Mouse (Mus musculus) layer of hippocampus, adult 8-10 months (tissue): ENCODE measurements around the gene Nfib. TPM values are rescaled to one million over a fixed set of nuclear protein-coding genes. Genes with fewer than 3 reads are reported as not detected.

ENCODE experiments used
- DNase-seq, 2 experiments: peaks; one replicate each; pipeline ENCODE4 v3.0.0; 2022; ENCODE audit warnings: low spot score in 2 of 2
- total RNA-seq, 4 experiments: library from RNA; stranded (reverse); gene quantifications; 2 replicates each; pipeline ENCODE4 v1.2.4; 2022

Nfib gene
- total RNA-seq, 4 experiments from 2014 or later = 125 to 165 (median 149) TPM

DNA sequence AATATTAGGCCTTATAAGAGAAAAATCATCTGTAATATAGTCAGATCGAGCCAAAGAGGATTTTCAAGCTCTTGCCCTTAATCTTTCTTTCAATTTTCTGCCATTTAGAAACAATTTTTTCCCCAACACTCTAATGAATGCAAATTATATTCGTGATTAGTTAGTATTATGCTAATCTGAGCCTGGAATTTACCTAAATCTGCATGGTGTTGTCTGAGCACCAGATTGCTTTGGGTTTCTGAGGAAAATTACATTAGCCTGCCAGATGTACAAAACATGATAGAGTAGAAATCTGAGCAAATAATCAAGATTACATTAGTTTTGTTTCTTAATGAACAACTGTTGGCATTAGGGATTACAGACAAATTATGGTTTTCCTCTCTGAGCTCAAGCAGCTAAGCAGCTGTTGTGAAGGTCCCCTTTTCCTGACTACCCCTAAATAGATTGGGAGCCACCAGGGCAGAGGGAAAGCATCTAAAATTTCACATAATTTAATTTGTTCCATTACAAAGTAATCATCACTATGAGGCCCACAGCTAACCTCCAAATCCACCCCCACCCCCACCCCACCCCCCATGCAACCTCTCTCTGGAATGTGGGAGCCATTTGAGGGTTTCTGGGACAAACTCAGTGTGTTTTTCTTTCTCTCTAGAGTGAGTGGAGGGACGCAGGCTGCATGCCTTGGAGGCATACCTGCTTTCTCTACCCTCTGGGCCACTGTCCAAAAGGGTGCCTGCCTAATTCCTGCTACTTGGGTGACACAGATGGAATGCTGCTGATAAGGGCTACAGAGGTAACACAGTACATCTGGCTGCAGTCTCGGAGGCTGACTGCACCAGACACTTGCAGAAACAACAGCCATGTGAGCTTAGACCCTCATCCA, 14.2 kb downstream of the Nfib start:
- DNase-seq = no peak

DNA sequence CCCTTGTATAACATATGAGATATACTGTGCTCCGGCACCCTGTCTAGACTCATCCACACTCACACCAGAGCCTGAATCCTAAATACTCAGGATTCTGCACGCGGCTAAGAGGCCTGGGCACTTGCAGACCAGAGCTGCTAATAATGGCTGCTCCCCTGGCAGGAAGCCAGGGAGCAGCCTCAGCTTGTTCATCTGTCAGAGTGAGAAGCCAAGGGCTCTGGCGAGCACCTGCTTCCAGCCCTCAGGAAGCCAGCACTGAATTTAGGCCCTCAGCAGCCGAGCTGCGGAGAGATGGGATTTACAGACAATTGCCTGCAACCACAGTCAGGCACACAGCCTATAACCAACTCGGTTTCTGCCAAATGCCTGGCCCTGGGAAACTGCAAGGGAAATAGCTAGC, 15.3 kb downstream of the Nfib start:
- peak; percentile 35 to 40 for DNase-seq

DNA sequence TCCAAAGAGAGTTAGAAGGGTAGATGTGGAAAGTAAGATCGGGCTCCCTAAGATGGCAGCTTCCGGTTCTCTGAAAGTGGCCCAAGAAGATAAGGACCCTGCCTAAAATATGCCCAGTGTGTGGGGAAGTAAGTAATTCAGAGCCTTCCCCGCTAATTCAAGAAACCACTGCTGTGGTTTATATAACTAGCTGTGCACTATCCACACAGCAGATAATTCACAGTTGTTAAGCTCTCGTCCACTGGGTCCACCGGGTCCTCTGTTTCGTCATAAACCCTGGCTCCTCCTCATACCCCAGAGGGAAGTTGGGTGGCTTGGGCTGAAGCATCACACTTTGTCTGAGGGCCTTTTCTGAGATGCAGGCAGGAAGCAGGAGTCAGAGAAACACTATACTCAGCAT, 19.5 kb downstream of the Nfib start:
- DNase-seq = no peak

DNA sequence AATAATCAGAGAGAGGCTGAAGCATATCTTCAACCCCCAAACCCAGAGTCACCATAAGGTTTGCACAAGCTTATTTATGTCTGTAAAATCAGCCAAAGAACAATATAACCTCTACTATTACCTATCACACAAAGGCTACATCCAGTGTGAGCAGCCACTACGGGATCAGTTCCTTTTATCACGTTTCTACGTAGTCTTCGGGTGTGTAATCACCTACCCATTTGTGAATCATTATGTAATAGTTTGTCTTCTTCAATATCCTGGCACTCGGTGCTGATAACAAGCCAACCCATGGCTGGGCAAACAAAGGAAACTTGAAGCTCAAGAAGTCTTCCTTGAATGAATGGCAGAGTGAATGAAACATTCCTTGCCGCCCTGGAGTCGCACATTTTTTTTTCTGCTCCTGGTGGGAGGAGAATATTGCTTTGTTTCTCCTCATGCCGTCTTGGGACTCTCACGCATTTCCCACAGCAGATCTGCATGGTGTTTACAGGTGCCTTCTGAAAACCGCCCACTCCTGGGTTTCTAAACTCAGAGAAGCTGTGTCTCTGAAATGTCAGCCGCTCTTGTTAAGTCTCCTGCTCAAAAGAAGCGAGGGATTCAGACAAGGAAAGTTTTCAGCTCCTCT, 21.3 kb downstream of the Nfib start:
- DNase-seq = peak in 1 of 2 experiments; percentile 8

DNA sequence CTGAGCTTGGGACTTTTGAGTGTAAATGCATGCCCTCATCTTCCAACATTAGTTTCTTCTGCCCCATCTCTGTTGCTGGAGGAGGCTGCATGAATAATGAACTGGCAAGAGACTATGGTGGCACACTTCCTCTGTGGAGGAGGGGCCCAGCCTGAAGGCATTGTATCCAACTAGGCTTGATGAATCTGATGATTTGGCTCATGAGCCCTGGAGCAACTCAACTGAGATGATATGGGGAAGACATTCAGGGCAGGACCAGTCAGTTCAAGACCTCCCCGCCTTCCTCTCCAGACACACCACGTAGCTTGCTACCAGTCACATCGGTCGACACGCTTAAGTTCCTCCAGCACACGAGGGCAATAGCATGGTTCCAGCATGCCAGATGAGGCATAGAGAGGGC, 22.0 kb downstream of the Nfib start:
- DNase-seq = no peak

DNA sequence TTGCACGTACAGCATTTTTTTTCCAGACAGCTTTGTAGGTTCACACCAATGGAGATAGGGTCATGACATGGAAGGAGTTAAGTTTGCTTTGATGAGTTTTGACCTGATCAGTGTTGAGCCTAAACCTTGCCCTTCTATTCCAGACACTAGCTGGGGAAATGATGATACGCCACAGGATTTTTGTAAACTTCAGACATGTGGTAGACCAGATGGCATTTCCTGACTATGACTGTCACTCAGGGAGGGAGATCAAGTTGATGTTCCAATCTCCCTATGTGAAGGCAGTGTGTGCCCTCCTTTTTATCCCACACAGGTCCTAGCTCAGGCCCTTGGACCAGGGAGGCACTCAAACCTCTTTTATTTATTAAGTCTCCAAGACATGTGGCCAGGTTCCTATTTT, 29.4 kb downstream of the Nfib start:
- DNase-seq = peak in 1 of 2 experiments; percentile 29

DNA sequence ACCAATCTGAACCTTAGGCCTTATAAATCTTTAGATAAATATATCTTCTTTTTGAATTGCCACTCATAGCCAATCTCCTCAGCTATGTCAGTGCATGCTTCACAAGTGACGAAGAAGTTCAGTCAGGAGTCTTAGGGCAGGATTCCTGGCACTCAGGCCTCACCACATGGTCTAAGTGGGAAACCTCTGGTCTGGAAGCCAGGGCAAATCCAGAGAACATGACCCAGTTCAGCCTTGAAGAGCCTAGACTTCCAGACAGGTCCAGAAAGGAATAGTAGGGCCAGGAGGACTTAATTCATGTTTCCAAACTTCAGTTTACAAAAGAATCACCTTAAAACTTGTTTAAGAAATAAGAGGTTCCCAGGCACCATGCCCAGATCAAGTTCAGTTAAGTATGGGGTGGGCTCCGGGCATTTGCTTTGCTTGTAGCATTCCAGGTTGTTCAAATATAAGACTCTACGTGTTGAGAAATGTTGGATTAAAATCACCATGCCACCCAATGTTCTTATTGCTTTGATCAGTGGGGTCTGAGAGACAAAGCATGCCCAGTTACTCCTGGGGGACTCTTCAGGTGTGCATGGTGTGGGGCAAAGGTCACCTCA, 38.2 kb downstream of the Nfib start:
- no peak for DNase-seq

DNA sequence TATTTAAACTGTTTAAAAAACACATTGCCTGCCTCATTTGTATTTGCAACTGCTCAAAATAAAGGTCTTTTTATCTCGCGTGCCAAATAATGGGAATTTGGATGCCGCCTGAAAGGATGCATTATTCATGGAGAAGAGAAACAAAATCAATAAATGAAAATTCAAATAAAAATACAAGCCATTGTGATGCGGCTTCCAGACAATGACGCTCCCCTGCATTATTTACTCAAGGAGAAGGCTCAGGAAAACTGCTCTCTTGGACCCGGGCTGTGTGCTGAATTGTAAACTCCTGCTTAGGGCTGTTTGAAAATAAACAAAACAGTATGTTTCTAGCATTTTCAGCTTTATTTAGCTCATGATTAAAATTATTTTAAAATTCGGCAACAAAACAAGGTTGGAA, 41.1 kb downstream of the Nfib start:
- no peak for DNase-seq

DNA sequence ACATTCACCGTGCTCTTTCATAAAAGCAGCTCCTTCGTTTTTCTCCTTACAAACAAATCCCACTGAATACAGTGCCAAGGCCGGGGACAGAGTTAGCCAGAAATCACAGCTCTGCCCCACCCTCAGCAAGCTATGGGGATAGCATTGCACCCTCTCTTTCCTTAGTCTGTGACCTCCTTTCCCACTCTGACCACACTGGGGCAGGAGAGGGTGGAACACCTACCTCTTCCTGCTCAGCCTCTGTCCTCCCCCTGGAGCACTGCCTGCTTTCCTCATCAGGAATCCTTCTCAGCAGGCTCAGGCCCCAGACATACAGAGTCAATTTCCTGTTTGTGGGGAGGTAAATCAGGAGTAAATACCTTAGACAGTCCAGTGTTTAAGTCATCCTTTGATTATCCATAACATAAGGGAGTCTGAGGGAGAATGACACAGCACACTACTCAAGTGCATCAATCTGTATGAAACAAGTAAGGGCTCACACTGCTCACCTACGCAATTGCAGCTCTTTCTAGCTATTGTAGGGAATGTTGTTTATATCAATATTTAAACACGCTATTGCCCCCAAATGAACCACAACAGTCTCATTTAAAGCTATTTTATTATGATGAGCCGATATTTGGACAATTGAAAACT, 41.7 kb downstream of the Nfib start:
- no peak for DNase-seq

DNA sequence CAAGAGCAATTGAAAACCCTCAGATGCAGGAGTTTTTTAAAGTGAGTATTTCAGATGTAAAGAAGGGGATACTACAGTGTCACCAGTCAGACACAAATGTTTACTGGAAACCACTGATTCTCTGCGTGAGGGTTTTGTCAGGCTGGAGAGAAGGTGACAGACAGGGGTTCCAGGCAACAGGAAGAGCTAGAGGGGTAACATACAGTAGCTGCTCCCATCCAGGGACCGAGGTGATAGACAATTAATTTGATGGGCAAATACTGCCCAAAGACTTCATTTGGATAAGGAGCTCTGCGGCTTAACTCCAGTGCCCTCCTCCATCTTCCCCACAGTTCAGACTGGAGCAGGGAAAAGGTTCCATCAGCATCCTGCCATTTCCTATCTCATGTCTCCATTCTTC, 42.9 kb downstream of the Nfib start:
- no peak for DNase-seq

DNA sequence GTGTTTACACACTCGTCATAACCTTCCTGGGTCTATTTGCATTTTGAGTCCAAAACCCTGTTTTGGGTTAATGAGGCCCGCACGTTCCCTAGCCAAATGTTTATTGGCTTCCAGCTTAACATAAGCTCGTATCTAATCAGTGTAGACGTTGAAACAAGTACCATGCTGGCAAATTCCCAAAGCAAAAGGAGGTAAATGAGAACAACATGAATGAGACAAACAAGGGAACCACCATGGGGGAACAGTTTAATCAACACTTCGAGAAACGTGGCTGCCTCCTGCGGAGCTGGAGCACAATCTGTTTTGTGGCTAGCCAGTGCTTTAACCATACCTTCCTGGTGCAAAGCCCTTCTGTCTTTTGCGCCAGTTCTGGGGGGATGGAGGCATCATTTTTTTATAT, 43.3 kb downstream of the Nfib start:
- DNase-seq = no peak

DNA sequence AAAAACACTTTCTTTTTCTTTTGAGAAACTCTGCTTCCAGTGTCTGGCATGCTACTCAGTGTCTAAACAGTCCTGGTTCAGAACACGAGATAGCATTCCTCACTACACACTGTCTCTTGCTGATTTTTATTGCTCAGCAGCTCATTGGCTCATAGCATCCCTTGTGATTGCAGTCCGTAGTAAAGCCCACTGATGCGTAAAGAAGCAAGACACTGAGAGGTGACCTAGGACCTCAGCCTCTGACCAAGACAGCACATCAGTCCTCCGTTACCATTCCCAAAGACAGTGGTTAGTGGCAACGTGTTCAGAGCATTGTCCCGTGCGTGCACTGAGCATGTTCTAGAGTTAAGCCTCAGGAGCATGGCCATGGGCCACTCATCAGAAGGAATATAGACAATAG, 44.3 kb downstream of the Nfib start:
- DNase-seq = no peak

DNA sequence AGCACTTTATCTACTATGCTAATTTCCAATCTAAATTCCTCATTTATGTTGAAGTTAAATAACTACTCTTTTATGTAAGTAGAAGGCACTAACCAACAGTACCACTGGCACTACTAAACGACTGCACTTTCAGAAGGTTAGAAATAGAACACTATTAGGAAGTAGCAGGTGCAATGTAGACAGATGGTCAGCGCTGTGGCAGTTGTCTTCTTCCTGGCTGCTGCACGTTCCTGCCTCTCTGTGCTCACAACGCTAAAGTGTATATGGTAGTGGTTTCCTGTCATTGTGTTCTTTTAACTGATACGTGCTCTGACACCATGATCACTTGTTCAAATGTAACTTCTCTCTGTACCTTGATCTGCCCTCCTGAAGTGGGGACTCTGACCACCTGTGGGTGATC, 59.9 kb downstream of the Nfib start:
- DNase-seq = no peak

DNA sequence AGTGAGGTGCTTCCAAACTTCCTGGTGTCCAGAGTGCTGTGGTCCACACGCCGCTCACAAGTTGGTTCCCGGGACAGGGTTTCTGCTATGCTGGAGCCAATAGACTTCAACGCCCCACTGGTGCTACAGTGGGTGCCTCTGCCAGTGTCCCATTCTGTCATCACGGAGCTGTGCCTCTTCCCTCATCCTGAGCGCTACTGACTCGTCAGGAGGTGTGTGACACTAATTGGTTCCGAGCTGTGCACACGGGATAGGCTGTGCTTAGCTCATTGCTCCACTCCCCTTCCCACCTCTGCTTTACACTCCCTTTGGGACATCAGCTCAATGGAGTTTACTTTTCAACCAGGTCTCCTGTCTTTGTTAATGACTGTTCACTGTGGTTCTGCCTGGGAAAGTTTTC, 60.8 kb downstream of the Nfib start:
- no peak for DNase-seq

DNA sequence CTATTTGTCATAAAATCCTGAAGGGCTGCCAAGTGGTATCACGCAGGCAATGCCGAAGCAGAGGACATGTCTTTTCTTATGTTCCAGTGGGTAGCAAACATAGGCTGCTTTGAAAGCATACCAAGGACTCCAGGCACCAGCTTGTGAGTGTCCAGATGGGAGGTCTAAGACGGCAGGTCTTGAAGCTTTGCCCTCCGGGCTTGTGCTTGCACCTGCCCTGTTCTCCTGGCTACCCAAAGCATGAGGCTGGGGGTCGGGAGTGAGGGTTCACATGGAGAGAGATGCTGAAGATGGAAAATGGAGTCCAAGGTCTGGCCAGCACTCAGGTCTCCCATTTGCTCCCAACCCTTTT, 61.8 kb downstream of the Nfib start:
- no peak for DNase-seq

DNA sequence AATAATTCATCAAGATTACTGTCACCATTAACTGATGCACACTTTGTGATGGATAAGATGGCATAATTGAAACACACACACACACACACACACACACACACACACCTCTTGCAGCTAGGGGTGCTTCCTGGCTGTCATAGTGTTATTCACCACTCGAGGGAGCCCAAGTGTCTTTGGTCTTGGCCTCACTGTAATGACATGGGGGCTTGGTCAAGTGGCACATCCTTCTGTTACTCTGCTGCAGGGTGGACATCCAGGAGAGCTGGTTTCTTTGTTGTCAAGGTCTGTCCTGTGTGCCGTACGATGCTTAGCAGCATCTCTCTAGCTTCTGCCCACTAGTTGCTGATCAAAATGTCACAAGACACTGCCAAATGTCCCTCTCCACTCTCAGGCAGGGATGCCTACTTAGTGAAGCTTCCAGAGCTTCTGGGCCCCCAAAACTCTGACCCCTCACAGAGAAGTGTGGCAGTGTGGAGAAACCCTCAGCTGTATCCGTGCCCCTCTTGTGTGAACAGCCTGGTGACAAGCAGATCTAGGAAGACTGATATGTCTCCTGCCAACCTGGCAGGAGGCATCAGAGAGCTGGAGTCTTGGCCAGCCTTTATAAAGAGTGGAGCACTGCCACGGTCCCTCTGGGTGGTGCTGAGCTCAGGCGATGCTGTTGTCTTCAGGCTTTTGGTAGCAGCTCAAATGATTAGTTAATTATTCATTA, 62.4 kb downstream of the Nfib start:
- DNase-seq = peak in 1 of 2 experiments; percentile 28

DNA sequence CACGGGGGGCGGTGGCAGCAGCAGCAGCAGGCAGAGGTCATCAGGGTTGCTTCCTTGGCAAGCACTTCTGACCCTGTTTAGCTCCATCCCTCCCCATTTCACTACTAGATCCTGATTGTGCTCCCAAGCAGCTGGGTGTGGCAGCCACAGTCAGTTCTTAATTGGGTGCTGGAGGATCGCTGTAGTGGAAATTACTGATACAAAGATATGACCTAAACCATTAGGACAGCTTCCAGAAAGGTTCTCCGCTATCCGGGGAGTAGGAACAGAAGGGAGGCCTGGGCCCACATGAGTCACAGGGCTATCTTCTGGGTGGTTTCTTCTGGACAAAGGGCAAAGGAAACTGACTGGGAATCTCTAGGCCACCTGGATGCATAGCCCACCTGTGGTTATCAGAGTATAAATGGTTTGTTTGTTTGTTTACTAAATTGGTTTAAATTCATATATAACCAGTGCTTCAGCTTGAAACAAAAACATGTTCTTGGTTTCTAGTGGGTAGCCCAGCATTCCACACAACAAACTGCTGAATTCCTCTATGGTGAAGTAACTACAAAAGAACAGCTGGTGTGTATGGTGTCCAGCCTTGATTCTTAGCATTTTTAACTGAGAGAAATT, 64.4 kb downstream of the Nfib start:
- DNase-seq = no peak

DNA sequence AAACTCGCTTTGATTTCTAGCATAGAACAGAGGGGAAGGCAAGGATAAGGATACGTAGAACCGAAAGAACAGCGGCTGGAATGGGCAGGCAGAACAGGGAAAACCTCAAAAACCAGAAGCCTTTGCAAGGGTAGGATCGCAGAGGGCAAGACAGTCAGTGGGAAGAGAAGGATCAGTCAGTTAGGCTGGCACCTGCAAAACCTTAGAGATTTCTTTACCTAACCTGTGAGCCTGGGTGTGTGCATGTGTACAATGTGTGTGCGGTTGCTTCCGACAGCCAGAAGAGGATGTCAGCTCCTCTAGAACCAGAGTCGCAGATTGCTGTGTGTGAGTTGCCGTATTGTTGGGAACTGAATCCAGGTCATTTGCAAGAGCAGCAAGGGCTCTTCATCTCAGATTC, 67.3 kb downstream of the Nfib start:
- DNase-seq = no peak

DNA sequence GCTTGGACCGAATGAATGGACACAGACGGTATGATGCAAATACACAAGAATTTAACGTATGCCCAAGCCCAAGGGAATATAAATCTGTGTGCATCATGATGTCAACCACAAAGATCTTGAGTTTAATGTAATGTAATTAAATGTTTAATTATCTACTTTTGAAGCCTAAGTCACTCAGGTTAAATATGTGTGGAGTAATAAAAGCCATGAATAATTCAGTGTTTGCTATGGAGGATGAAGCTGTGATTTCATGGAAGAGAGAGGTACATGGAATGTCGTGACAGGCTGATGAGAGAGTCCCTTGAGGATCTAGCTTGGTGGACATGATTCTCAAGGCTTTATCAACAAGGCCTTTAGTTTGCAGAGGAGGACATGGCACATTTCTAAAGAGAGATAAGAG, 67.9 kb downstream of the Nfib start:
- no peak for DNase-seq

DNA sequence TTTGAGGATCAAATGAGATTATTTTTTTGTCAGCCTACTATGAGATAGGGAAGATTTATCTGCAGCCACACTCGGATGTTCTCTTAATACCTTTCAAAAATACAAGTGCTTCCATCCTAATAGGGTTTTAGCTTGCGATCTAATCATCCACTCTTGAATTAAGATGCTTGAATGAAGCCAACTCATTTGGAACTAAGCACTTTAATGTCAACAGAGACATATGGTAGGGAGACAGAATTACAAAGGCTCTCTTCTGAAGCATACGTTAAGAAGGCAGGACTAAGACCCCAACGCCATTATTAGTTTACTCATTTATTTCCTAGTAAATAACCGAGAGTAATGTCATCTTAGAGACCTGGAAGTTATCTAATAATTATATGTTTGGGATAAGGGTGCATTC, 68.9 kb downstream of the Nfib start:
- no peak for DNase-seq

DNA sequence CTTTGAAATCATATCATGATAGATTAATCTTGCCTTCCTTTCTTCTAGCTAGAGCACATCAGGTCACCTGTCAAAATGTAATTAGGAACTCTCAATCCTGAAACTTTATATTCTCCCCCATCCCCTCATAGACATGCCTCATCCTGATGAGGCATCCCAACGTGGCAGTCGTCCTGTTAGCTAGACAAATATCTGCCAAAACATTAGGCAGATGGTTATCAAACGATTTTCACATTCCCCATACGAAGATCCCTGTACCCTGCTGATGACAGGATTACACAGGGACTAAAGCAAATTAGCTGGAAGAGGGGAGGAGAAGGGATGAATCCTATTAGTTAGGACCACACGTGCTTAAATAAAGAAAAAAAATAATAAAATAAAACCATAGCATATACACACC, 69.7 kb downstream of the Nfib start:
- no peak for DNase-seq
